12 mouse cellular contexts compared by ENCODE assay signal in genomic region chr5:103857151-103857550, GRCm38 (mm10).
"Had no signal": no experiment of that assay in that cellular context is flagged by ENCODE, and none has a peak within 500 bp of the region (broad histone marks: within the 10 kb centered on the region; RNA-seq: fewer than 3 reads in every experiment).

No protein-coding gene starts in this region.

- H3K9me3 ChIP-seq: limb, embryonic 10.5 days; liver, embryonic 15.5 days; midbrain, embryonic 10.5 days; neural tube, embryonic 15.5 days had no signal

- H3K4me3 ChIP-seq: limb, embryonic 10.5 days; liver, embryonic 15.5 days; midbrain, embryonic 10.5 days; myocyte; neural tube, embryonic 15.5 days had no signal

- H3K4me1 ChIP-seq: limb, embryonic 10.5 days had no signal

- H3K9ac ChIP-seq: liver, embryonic 15.5 days; neural tube, embryonic 15.5 days had no signal

- H3K27ac ChIP-seq: kidney, postnatal 0 days; limb, embryonic 10.5 days; liver, embryonic 15.5 days; midbrain, embryonic 10.5 days; neural tube, embryonic 15.5 days had no signal

- DNase-seq: kidney, adult 9 months; lung, adult 2 months; lung, postnatal 36 days; midbrain, embryonic 14.5 days; thymus, postnatal 36 days had no signal

- H3K36me3 ChIP-seq: limb, embryonic 10.5 days had no signal

- H3K27me3 ChIP-seq: liver, embryonic 15.5 days; neural tube, embryonic 15.5 days had no signal

- H3K4me2 ChIP-seq: liver, embryonic 11.5 days; liver, embryonic 15.5 days; neural tube, embryonic 15.5 days had no signal
